Mouse (Mus musculus) bone marrow, adult 2 months (tissue): Measurements from ENCODE around the gene Gnmt.

Experiments
- CTCF ChIP-seq: fragments of 200-500 bp; IDR thresholded peaks from 2 replicates; pipeline ENCODE4 v1.5.1; 2011; ENCODE audit warnings: low read length, control low read depth; ENCODE audit not compliant: control insufficient read depth, insufficient read depth
- POLR2A ChIP-seq: fragments of 200-500 bp; IDR thresholded peaks from 2 replicates; pipeline ENCODE4 v1.6.1; 2011; ENCODE audit warnings: low read depth, mild to moderate bottlenecking, control low read depth, low read length, borderline replicate concordance; ENCODE audit not compliant: control insufficient read depth

DNA sequence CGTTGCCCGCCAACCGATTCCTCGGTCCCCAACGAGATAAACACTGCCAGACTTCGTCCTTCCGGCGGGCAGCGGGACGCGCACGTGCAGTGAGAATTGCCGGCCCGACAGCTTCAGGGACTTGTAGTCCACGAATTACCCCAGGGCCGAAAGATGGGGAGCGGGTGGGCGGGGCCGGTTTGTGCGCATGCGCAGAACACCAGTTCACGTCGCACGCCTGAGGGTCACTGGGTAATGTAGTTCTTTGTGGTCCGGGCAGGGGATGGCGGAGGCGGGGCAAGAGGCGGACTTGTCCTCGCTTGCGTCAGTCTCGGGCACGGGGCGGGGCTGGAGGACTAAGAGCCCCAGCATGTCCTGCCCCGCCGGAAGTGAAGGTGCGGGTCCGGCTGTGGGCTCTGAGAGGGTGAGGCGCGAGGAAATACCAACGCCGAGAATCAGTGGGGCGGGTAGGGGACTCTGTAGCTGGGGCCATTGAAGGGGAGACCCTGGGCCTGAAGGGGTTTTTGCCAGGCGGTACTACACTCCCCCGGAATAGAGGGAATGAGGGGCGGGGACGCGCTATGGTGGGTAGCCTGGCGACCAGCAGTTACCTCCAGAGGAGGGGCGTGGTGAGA is 48.1 kb downstream of the Gnmt start, which contains the start of gene Klhdc3:
- no peak for TF ChIP-seq CTCF
- TF ChIP-seq POLR2A = peak; percentile 42; the same call in 1 of the 2 replicates
